Mouse (Mus musculus): ENCODE measurements around the gene Myoz1. TPM values are rescaled to one million over a fixed set of nuclear protein-coding genes. Genes with fewer than 3 reads are reported as not detected.
"Not testable (repeated sequence)": the region's sequence is repeated elsewhere in the genome, so short reads cannot be mapped to it uniquely, and the experiment has no call there.

The Myoz1 gene
- 0.16 TPM in 1 of 2 replicates, not detected in the other for total RNA-seq (2012; rRNA removed)

GRCm38 (mm10) chr14:20656361-20656760 is at the start of gene Myoz1:
Gene Myoz1, minus strand, starts transcription at chr14:20656540.
- H3K4me1 ChIP-seq (ENCODE audit: control insufficient read depth in 2 of 2, insufficient read depth in 2 of 2, low read length in 2 of 2, poor library complexity in 1 of 2), result peaks cover 0 to 5% of the 10 kb centered on the region in 2 experiments; a peak in 1 of 4 replicates
- H3K4me3 ChIP-seq (ENCODE audit: insufficient read depth in 1 of 2, low read depth in 1 of 2, low read length in 2 of 2, poor library complexity in 1 of 2, severe bottlenecking in 1 of 2), result no peak within 1 kb of the TSS
- H3K27ac ChIP-seq (ENCODE audit: insufficient read depth, low read depth, low read length, poor library complexity, severe bottlenecking), result no peak within 1 kb of the TSS
- DNase-seq (ENCODE audit: low read depth, low spot score), result no peak
- no peak within 1 kb of the TSS for H3K9ac ChIP-seq (ENCODE audit: insufficient read depth, low read depth, low read length, poor library complexity, severe bottlenecking)
- no peaks in the 10 kb centered on the region for H3K9me3 ChIP-seq (ENCODE audit: control insufficient read depth, insufficient read depth, low read depth, low read length)
- TF ChIP-seq CHD2 (IDR thresholded peaks at IDR 0.05; ENCODE audit: low read depth, low read length) (no peak), ZNF384 (IDR thresholded peaks at IDR 0.05; ENCODE audit: low read depth, low read length) (no peak), MAFK (IDR thresholded peaks at IDR 0.05; ENCODE audit: insufficient read depth, low read depth, low read length) (no peak), ZC3H11A (IDR thresholded peaks at IDR 0.05; ENCODE audit: borderline replicate concordance, low read depth, low read length) (no peak), HCFC1 (IDR thresholded peaks at IDR 0.05; ENCODE audit: borderline replicate concordance, insufficient read depth, low read length) (no peak)
- in situ Hi-C loops (cut with MboI; ENCODE audit: low sequenced_read_pairs in 2 of 2, unreplicated experiment in 2 of 2), result loop anchor here in 1 of 2 experiments (5.0 kb wide), 1 partner anchor 79 kb away; no protein-coding TSS in a partner anchor
- no peaks in the 10 kb centered on the region for H3K36me3 ChIP-seq (ENCODE audit: control insufficient read depth, insufficient read depth, low read length, poor library complexity, severe bottlenecking)

- Histone ChIP-seq H3K9ac (ENCODE audit: insufficient read depth, low read depth, low read length, poor library complexity, severe bottlenecking) (peak overlapping the region; percentile 99), H3K4me3 (ENCODE audit: insufficient read depth in 1 of 2, low read depth in 1 of 2, low read length in 2 of 2, poor library complexity in 1 of 2, severe bottlenecking in 1 of 2) (peak overlapping the region; percentile 77 to 79), H3K27ac (ENCODE audit: insufficient read depth, low read depth, low read length, poor library complexity, severe bottlenecking) (peak overlapping the region; percentile 96)
- in situ Hi-C loops (cut with MboI; ENCODE audit: low sequenced_read_pairs in 2 of 2, unreplicated experiment in 2 of 2); H3K4me1 ChIP-seq (ENCODE audit: control insufficient read depth in 2 of 2, insufficient read depth in 2 of 2, low read length in 2 of 2, poor library complexity in 1 of 2); H3K9me3 ChIP-seq (ENCODE audit: control insufficient read depth, insufficient read depth, low read depth, low read length); H3K36me3 ChIP-seq (ENCODE audit: control insufficient read depth, insufficient read depth, low read length, poor library complexity, severe bottlenecking); DNase-seq (ENCODE audit: low read depth, low spot score): not testable (repeated sequence)
- TF ChIP-seq ZNF384 (IDR thresholded peaks at IDR 0.05; ENCODE audit: low read depth, low read length), result peak; percentile 72; the same call in 1 of the 2 replicates
These were observed 47.1 kb upstream of the Myoz1 start for GRCm38 (mm10) chr14:20703461-20703860.

GRCm38 (mm10) chr14:20702741-20703381 is 46.5 kb upstream of the Myoz1 start, which contains the start of gene Chchd1:
Gene Chchd1, plus strand, starts transcription at chr14:20703006.
- Histone ChIP-seq H3K36me3 (ENCODE audit: control insufficient read depth, insufficient read depth, low read length, poor library complexity, severe bottlenecking) (no peaks in the 10 kb centered on the region; the same call in 1 of the 2 replicates), H3K9ac (ENCODE audit: insufficient read depth, low read depth, low read length, poor library complexity, severe bottlenecking) (peak within 1 kb of the TSS; percentile 99), H3K27ac (ENCODE audit: insufficient read depth, low read depth, low read length, poor library complexity, severe bottlenecking) (peak within 1 kb of the TSS; percentile 96), H3K4me1 (ENCODE audit: control insufficient read depth in 2 of 2, insufficient read depth in 2 of 2, low read length in 2 of 2, poor library complexity in 1 of 2) (peaks cover 0 to 2% of the 10 kb centered on the region in 2 experiments; a peak in 3 of 4 replicates), H3K9me3 (ENCODE audit: control insufficient read depth, insufficient read depth, low read depth, low read length) (no peaks in the 10 kb centered on the region), H3K4me3 (ENCODE audit: insufficient read depth in 1 of 2, low read depth in 1 of 2, low read length in 2 of 2, poor library complexity in 1 of 2, severe bottlenecking in 1 of 2) (peak within 1 kb of the TSS; percentile 77 to 79)
- DNase-seq (ENCODE audit: low read depth, low spot score), result peak; percentile 69
- in situ Hi-C loops (cut with MboI; ENCODE audit: low sequenced_read_pairs in 2 of 2, unreplicated experiment in 2 of 2), result no loop called here
- no peak for TF ChIP-seq MAFK (IDR thresholded peaks at IDR 0.05; ENCODE audit: insufficient read depth, low read depth, low read length)
- peak; percentile 61; the same call in 1 of the 2 replicates for TF ChIP-seq HCFC1 (IDR thresholded peaks at IDR 0.05; ENCODE audit: borderline replicate concordance, insufficient read depth, low read length)
- no peak for TF ChIP-seq CHD2 (IDR thresholded peaks at IDR 0.05; ENCODE audit: low read depth, low read length)

- Histone ChIP-seq H3K9me3 (ENCODE audit: control insufficient read depth, insufficient read depth, low read depth, low read length) (no peaks in the 10 kb centered on the region), H3K9ac (ENCODE audit: insufficient read depth, low read depth, low read length, poor library complexity, severe bottlenecking) (peak overlapping the region; percentile 85), H3K36me3 (ENCODE audit: control insufficient read depth, insufficient read depth, low read length, poor library complexity, severe bottlenecking) (no peaks in the 10 kb centered on the region; the same call in 1 of the 2 replicates), H3K4me3 (ENCODE audit: insufficient read depth in 1 of 2, low read depth in 1 of 2, low read length in 2 of 2, poor library complexity in 1 of 2, severe bottlenecking in 1 of 2) (peak overlapping the region; percentile 77 to 79), H3K27ac (ENCODE audit: insufficient read depth, low read depth, low read length, poor library complexity, severe bottlenecking) (peak overlapping the region; percentile 85), H3K4me1 (ENCODE audit: control insufficient read depth in 2 of 2, insufficient read depth in 2 of 2, low read length in 2 of 2, poor library complexity in 1 of 2) (peaks cover 0 to 2% of the 10 kb centered on the region in 2 experiments; a peak in 3 of 4 replicates)
- TF ChIP-seq ZNF384 (IDR thresholded peaks at IDR 0.05; ENCODE audit: low read depth, low read length) (no peak), CHD2 (IDR thresholded peaks at IDR 0.05; ENCODE audit: low read depth, low read length) (no peak), HCFC1 (IDR thresholded peaks at IDR 0.05; ENCODE audit: borderline replicate concordance, insufficient read depth, low read length) (no peak), MAFK (IDR thresholded peaks at IDR 0.05; ENCODE audit: insufficient read depth, low read depth, low read length) (no peak), ZC3H11A (IDR thresholded peaks at IDR 0.05; ENCODE audit: borderline replicate concordance, low read depth, low read length) (no peak)
- no peak for DNase-seq (ENCODE audit: low read depth, low spot score)
- in situ Hi-C loops (cut with MboI; ENCODE audit: low sequenced_read_pairs in 2 of 2, unreplicated experiment in 2 of 2), result no loop called here
These were observed 45.9 kb upstream of the Myoz1 start for GRCm38 (mm10) chr14:20702096-20702740.
